Mouse (Mus musculus) adrenal gland, postnatal 4 days (tissue): ENCODE data around the gene Gm2035. TPM values are rescaled to one million over a fixed set of nuclear protein-coding genes. Genes with fewer than 3 reads are reported as not detected.
"Not testable (repeated sequence)": the region's sequence is repeated elsewhere in the genome, so short reads cannot be mapped to it uniquely, and the experiment has no call there.

Experiments used
- DNase-seq, 2 experiments: peaks; one replicate each; pipeline ENCODE4 v3.0.0; 2021 to 2022; ENCODE audit warnings: low spot score in 2 of 2, mixed read lengths in 2 of 2
- long read RNA-seq, 2 experiments: library from polyadenylated mRNA; stranded (forward); transcript quantifications; one replicate each; pipeline ENCODE4 v2.0.0; 2021
- total RNA-seq, 2 experiments: library from RNA; stranded (reverse); gene quantifications; 2 replicates each; pipeline ENCODE4 v1.2.3; 2021

Gene Gm2035
- total RNA-seq: not detected
- long read RNA-seq, experiment 1: 0 reads
- long read RNA-seq, experiment 2: 0 reads

DNA sequence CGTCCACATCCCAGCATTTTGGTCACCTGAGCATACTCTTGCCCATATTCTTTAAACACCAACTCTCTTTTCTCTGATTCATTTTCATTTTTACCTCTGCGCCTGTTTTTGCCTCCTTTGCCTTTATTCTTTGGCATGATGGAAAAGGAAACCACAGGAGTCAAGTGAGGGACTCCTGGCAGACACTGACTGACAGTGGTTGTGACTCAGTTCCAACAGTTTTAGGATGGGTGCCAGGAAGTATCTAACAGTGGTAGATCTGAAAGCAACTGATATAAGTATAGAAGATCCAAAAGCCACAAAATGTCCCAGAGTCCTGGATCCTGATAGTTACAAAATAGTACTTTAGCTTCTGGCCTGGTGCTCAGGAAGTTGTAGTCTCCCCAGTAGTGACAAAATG, at the start of gene Gm2035:
TSS of gene Gm2035 (minus strand) at position 137 of the 400 bp plus-strand sequence.
- DNase-seq: not testable (repeated sequence)

DNA sequence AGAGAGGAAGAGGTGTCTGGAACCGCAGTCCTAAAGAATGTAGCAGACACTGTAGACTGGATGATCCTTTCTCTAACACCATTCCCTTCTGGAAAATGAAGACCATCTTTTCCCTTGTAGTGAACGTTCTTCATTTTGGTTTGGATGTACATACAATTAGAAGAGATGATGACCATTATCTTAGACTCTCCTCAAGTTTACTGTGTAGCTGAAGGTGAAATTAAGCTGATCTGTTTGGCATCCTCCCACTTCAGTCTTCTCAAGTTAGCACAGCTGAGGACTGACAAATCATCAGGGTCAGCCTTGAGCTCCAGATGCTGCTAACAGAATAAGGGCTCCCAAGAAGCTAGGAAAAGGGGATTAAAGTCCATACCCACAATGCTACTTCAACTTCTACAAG, 34.1 kb upstream of the Gm2035 start, which contains the start of gene Gm2042:
TSS of gene Gm2042 (plus strand) at position 301 of the 400 bp plus-strand sequence.
- not testable (repeated sequence) for DNase-seq

DNA sequence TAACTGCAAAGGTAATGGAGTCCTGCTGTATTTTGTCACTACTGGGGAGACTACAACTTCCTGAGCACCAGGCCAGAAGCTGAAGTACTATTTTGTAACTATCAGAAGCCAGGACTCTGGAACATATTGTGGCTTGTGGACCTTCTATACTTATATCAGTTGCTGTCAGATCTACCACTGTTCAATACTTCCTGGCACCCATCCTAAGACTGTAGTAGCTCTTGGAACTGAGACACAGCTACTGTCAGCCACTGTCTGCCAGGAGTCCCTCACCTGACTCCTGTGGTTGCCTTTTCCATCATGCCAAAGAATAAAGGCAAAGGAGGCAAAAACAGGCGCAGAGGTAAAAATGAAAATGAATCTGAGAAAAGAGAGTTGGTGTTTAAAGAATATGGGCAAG, 24.6 kb downstream of the Gm2035 start, which contains the start of gene Gm2022:
TSS of gene Gm2022 (plus strand) at position 301 of the 400 bp plus-strand sequence.
- DNase-seq: not testable (repeated sequence)

DNA sequence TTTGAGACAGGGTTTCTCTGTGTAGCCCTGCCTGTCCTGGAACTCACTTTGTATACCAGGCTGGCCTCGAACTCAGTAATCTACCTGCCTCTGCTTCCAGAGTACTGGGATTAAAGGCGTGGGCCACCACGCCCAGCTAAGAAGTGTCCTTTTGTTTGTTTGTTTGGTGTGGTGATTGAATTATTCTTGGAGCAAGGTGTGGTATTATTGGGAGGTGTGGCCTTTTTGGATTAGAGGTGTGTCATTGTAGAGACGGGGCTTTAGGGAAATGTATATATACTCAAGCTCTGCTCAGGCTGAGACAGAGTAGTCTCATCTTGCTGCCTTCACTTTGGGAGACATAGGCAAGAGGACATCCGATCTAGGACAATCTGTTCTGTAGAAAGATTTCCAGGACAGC, 45.9 kb downstream of the Gm2035 start, which contains the start of gene Gm2016:
TSS of gene Gm2016 (plus strand) at position 301 of the 400 bp plus-strand sequence.
- DNase-seq: not testable (repeated sequence)

Other genes with a start within 250 kb of the Gm2035 start
- not detected for gene Gm21319, start 144.1 kb downstream of the Gm2035 start, total RNA-seq
- gene Gm21936, start 124.3 kb downstream of the Gm2035 start, total RNA-seq: not detected
- not detected for gene BB287469, start 103.3 kb downstream of the Gm2035 start, total RNA-seq
- gene Gm2001, start 77.5 kb downstream of the Gm2035 start, total RNA-seq: not detected
- gene Gm2016, start 45.8 kb downstream of the Gm2035 start, total RNA-seq: not detected
- not detected for gene Gm2022, start 24.5 kb downstream of the Gm2035 start, total RNA-seq
- not detected for gene Gm2042, start 34.2 kb upstream of the Gm2035 start, total RNA-seq
- gene Gm2075, start 92.0 kb upstream of the Gm2035 start, total RNA-seq: not detected
- gene Gm6803, start 98.9 kb upstream of the Gm2035 start, total RNA-seq: not detected
- not detected for gene Gm2056, start 107.1 kb upstream of the Gm2035 start, total RNA-seq
- not detected for gene Gm16368, start 163.8 kb upstream of the Gm2035 start, total RNA-seq